Mouse (Mus musculus) bone marrow macrophage, adult 2 months (primary cell): ENCODE measurements around the gene B230307C23Rik.
"Not testable (repeated sequence)": the region's sequence is repeated elsewhere in the genome, so short reads cannot be mapped to it uniquely, and the experiment has no call there.

Experiments used
- CTCF ChIP-seq: IDR thresholded peaks from 2 replicates; pipeline ENCODE4 v1.5.1; 2012; ENCODE audit warnings: low read depth, mild to moderate bottlenecking, low read length, moderate library complexity
- POLR2A ChIP-seq: IDR thresholded peaks from 2 replicates; pipeline ENCODE4 v1.6.1; 2012; ENCODE audit warnings: mild to moderate bottlenecking, low read depth, low read length, borderline replicate concordance

GRCm38 (mm10) chr16:98026186-98026585 is 29.1 kb downstream of the B230307C23Rik start:
- not testable (repeated sequence) for TF ChIP-seq POLR2A, CTCF
